Mouse (Mus musculus) layer of hippocampus, adult 2 months (tissue): ENCODE results near the gene Cox7a2. TPM values are rescaled to one million over a fixed set of nuclear protein-coding genes. Genes with fewer than 3 reads are reported as not detected.
A peak's percentile ranks its signal among the peaks of the same experiment; 100 is the strongest.

Source experiments
- DNase-seq, 2 experiments: peaks; one replicate each; pipeline ENCODE4 v3.0.0; 2022; ENCODE audit warnings: low spot score in 2 of 2
- H3K27ac ChIP-seq: fragments of 200-600 bp; 2 replicates; pipeline ENCODE4 v1.8.1; 2022
- H3K4me3 ChIP-seq: fragments of 200-600 bp; 2 replicates; pipeline ENCODE4 v1.8.1; 2022; ENCODE audit warnings: mild to moderate bottlenecking
- CTCF ChIP-seq: fragments of 200-600 bp; conservative IDR thresholded peaks from 2 replicates; pipeline ENCODE4 v1.8.1; 2022; ENCODE audit warnings: antibody characterized with exemption, mild to moderate bottlenecking, moderate library complexity
- long read RNA-seq, 2 experiments: library from polyadenylated mRNA; stranded (forward); transcript quantifications; one replicate each; pipeline ENCODE4 v2.0.0; 2021; ENCODE audit warnings: borderline mapping rate in 2 of 2
- total RNA-seq, 2 experiments: library from RNA; stranded (reverse); gene quantifications; 2 replicates each; pipeline ENCODE4 v1.2.3; 2021

The Cox7a2 gene
- 100 to 1,000 TPM; 305 to 312 TPM for total RNA-seq
- long read RNA-seq, experiment 1, transcript Cox7a2-201 (4 exons, 659 nt) = major isoform, 454 of 551 reads
- long read RNA-seq, experiment 1, partial matches to known transcripts = 7 of 551 reads
- long read RNA-seq, experiment 1, other reads (novel, unspliced or antisense) = 88 of 551 reads
- long read RNA-seq, experiment 2, transcript Cox7a2-201 (4 exons, 659 nt) = major isoform, 563 of 685 reads
- long read RNA-seq, experiment 2, partial matches to known transcripts = 1 of 685 reads
- long read RNA-seq, experiment 2, other reads (novel, unspliced or antisense) = 118 of 685 reads

DNA sequence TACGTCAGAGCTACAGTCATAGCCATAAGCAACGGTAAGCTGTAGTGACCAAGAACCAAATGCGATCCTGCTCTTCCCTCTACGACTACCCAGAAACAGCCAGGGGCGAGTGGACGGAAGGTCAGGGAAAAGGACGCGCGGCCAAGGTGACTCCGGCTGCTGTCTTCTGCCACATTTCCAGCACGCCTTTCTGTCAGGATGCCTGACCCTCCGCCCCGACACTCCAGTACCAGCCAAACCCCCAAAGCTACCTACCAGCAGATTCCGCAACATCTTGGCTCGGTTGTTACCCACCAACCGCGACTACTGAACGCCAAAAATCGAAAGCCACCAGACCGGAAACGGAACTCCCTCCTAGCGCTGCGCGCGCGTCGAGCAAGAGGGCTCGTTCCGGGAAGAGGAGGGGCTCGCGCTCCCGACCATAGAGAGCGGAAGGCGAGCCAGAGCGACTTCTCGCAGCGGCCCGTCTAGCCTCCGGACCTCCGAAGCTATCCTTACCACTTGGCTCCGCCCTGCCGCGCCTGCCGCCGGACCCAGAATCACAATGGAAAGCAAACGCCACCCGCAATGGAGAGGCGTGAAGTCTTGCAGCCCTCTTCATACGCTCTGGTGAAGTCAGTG, at the start of gene Cox7a2:
Gene Cox7a2 (minus strand): TSS at position 494 of the 621 bp plus-strand sequence.
- Histone ChIP-seq H3K4me3 (peak within 1 kb of the TSS; percentile 80), H3K27ac (peak within 1 kb of the TSS; percentile 94)
- TF ChIP-seq CTCF = 0 out of 2 replicates have a peak, but pooled peaks have one; percentile 20
- peak; percentile 94 to 96 for DNase-seq

GRCm38 (mm10) chr9:79809411-79809810, 49.7 kb upstream of the Cox7a2 start:
- no peak overlapping the region for H3K4me3 ChIP-seq
- no peak for DNase-seq
- no peak for TF ChIP-seq CTCF
- H3K27ac ChIP-seq = no peak overlapping the region

GRCm38 (mm10) chr9:79807178-79807577, 47.5 kb upstream of the Cox7a2 start:
- H3K27ac ChIP-seq = no peak overlapping the region
- no peak overlapping the region for H3K4me3 ChIP-seq
- no peak for TF ChIP-seq CTCF
- DNase-seq = no peak

DNA sequence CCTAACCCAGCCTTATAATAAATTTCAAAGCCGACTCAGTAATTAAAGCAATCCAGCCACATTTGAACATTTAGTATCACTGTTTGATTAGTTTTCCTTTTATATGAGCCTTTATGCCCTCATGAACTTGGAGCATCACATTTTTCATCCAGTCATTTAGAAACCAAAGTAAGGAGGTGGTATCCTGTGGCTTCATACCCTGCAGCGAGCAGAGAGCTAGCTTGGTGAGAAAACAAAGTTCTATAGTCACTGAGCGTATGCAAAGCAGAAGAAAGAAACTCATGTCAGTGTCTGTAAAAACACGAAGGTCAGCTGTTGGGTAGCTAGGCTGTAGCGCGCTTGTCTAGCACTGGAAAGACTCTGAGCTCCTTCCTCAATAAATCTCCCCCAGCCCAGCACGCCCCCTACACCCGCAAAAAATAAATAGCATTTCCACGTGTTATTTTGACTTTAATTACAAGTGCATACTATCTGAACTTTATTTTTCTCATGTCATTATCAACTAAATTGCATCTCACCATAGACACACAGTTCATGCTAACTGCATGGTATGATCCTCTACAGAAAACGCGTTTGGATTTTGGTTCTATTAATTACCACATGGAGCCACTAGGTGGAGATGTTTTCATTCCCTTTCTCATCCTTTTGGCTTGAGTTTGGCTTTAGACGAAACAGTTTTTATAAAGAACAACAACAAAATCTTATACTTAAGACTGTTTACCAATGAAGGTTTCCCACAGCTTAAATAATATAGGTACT, 46.8 kb upstream of the Cox7a2 start:
- peak; percentile 92 for TF ChIP-seq CTCF

GRCm38 (mm10) chr9:79805426-79805825, 45.7 kb upstream of the Cox7a2 start:
- H3K4me3 ChIP-seq = no peak overlapping the region
- DNase-seq = no peak
- no peak for TF ChIP-seq CTCF

More for the DNA sequence above, 46.8 kb upstream of the Cox7a2 start:
- H3K27ac ChIP-seq = no peak overlapping the region
- DNase-seq = peak; percentile 39 to 57
- H3K4me3 ChIP-seq = no peak overlapping the region

DNA sequence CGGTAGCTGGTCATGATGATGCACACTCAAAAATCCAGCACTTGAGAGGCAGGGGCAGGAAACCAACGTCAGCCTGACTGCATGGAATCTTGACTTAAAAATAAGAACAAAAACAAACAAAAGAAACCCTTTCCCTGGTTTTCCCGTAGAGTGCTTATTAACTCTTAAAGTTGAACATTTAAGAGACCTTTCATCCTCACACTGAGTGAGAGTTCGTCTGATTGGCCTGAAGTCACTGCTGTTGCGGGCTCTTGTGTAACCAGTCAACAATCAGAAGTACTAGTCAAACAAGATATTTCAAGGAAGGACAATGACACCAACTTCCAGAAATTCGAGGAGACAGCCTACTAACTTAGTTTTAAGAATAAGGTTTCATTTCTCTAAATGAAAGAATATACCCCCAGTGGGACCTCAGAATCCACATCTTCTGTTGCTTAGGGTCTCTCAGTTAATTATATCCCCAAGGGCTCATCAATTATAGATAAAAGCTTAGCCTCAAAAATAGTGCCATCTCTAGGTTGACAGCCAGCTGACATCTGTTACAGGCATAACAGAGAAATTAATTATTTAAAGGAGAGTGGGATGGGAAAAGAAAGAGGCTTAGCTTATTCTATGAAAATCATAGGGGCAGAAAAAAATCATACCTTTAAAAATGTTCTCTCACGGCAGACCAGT, 36.9 kb upstream of the Cox7a2 start:
- Histone ChIP-seq H3K4me3 (no peak overlapping the region), H3K27ac (no peak overlapping the region)
- no peak for TF ChIP-seq CTCF
- no peak for DNase-seq

More at GRCm38 (mm10) chr9:79805426-79805825, 45.7 kb upstream of the Cox7a2 start:
- no peak overlapping the region for H3K27ac ChIP-seq

GRCm38 (mm10) chr9:79795076-79795475, 35.4 kb upstream of the Cox7a2 start:
- DNase-seq = no peak
- Histone ChIP-seq H3K4me3 (no peak overlapping the region), H3K27ac (no peak overlapping the region)
- TF ChIP-seq CTCF = no peak

- peak; percentile 94 to 96 for DNase-seq
- H3K4me3 ChIP-seq = peak within 1 kb of the TSS; percentile 91
- TF ChIP-seq CTCF = no peak; the same call in 1 of the 2 replicates
- peak within 1 kb of the TSS; percentile 92 for H3K27ac ChIP-seq
Measured at GRCm38 (mm10) chr9:79792841-79793835, 33.5 kb upstream of the Cox7a2 start, which contains the start of gene Tmem30a. Tmem30a (minus strand) TSS chr9:79793507.

GRCm38 (mm10) chr9:79785794-79786085, 26.1 kb upstream of the Cox7a2 start:
- TF ChIP-seq CTCF = no peak
- peak overlapping the region; percentile 71 for H3K27ac ChIP-seq
- no peak overlapping the region for H3K4me3 ChIP-seq
- peak; percentile 55 for DNase-seq

DNA sequence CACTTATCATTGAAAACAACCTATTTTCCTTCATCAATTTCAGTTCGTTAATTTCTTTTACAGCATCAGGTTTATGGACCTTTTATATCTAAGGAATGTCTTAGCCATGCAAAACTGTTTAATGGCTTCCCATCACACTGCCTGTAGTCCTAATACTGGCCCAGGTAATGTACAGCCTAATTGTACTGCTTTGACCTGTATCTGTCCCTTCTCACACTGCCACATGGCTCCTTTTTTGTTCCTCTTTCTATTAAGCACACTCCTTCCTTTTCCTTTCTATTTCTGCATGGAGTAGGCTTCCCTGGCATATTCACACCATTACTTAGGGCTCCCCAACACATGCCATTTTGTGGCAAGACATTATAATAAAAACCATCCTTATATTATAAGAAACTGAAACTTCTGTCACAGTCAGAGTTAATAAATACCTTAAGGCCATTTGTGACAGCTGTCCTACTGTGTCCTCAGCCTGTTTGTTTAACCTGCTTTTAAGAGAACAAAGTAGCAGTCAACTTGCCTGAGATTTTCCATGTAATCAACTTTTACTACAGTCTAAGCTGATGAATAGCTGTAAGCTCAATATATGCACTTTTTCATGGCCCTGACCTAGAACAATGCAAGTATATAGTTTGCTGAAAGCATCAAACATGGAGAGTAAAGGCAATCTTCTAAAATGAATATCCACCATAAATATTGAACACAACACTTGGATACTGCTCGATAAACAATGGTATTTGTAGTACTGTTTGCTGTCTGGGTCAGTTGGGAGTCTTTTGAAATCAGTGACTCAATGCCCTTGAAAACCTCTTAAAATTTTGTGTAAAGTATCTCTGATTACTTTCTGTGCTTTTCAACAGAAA, 25.5 kb upstream of the Cox7a2 start:
- no peak for DNase-seq
- Histone ChIP-seq H3K4me3 (no peak overlapping the region), H3K27ac (peak overlapping the region; percentile 36; the same call in 1 of the 2 replicates)
- TF ChIP-seq CTCF = no peak

GRCm38 (mm10) chr9:79784439-79784838, 24.8 kb upstream of the Cox7a2 start:
- Histone ChIP-seq H3K4me3 (no peak overlapping the region), H3K27ac (no peak overlapping the region)
- TF ChIP-seq CTCF = no peak
- DNase-seq = no peak
